Mouse (Mus musculus) retina, postnatal 1 day (tissue): ENCODE measurements around the gene Hap1.
"Not testable (repeated sequence)": the region's sequence is repeated elsewhere in the genome, so short reads cannot be mapped to it uniquely, and the experiment has no call there.

ENCODE experiments used
- DNase-seq: peaks from one replicate; pipeline ENCODE4 v3.0.0-alpha.2; 2012

Hap1 gene

GRCm38 (mm10) chr11:100352076-100352857 lies 3.7 kb downstream of the Hap1 start:
- peak; percentile 63 for DNase-seq

- no peak for DNase-seq
Observed at GRCm38 (mm10) chr11:100344269-100344668, 11.7 kb downstream of the Hap1 start.

- DNase-seq: peak; percentile 76
Observed at GRCm38 (mm10) chr11:100335731-100336130, 20.2 kb downstream of the Hap1 start.

GRCm38 (mm10) chr11:100333944-100334457 lies 21.9 kb downstream of the Hap1 start, which contains the start of gene Gast:
TSS of gene Gast (plus strand) at chr11:100334407.
- DNase-seq: no peak

- DNase-seq: peak; percentile 77
Observed at GRCm38 (mm10) chr11:100332766-100333515, 23.0 kb downstream of the Hap1 start.

GRCm38 (mm10) chr11:100330816-100331375 lies 25.0 kb downstream of the Hap1 start:
- not testable (repeated sequence) for DNase-seq

- DNase-seq: no peak
Observed at GRCm38 (mm10) chr11:100330235-100330634, 25.7 kb downstream of the Hap1 start.

GRCm38 (mm10) chr11:100327761-100328160 lies 28.2 kb downstream of the Hap1 start:
- DNase-seq: no peak

- DNase-seq: no peak
Observed at GRCm38 (mm10) chr11:100327316-100327715, 28.6 kb downstream of the Hap1 start.

GRCm38 (mm10) chr11:100325062-100325629 lies 30.8 kb downstream of the Hap1 start:
- DNase-seq: no peak

- peak; percentile 85 for DNase-seq
Observed at GRCm38 (mm10) chr11:100323578-100323977, 32.4 kb downstream of the Hap1 start.

GRCm38 (mm10) chr11:100322591-100323258 lies 33.2 kb downstream of the Hap1 start:
- no peak for DNase-seq

- DNase-seq: not testable (repeated sequence)
Observed at GRCm38 (mm10) chr11:100321479-100322305, 34.2 kb downstream of the Hap1 start.

GRCm38 (mm10) chr11:100320701-100321410 lies 35.1 kb downstream of the Hap1 start:
- DNase-seq: not testable (repeated sequence)

GRCm38 (mm10) chr11:100320172-100320630 lies 35.7 kb downstream of the Hap1 start:
- DNase-seq: peak; percentile 98

GRCm38 (mm10) chr11:100319492-100320171 lies 36.3 kb downstream of the Hap1 start, which contains the start of gene Eif1:
TSS of gene Eif1 (plus strand) at chr11:100319885.
- peak; percentile 100 for DNase-seq

GRCm38 (mm10) chr11:100318529-100319451 lies 37.1 kb downstream of the Hap1 start:
- no peak for DNase-seq

GRCm38 (mm10) chr11:100317826-100318380 lies 38.0 kb downstream of the Hap1 start:
- DNase-seq: no peak
